Mouse (Mus musculus) testis, adult 2 months (tissue): Measurements from ENCODE around the gene Vps54. TPM values are rescaled to one million over a fixed set of nuclear protein-coding genes. Genes with fewer than 3 reads are reported as not detected.
"Not testable (repeated sequence)": the region's sequence is repeated elsewhere in the genome, so short reads cannot be mapped to it uniquely, and the experiment has no call there.

Source experiments
- H3K27ac ChIP-seq: fragments of 200-500 bp; 2 replicates; pipeline ENCODE4 v1.5.1; 2012; ENCODE audit warnings: low read depth, low read length; ENCODE audit not compliant: control insufficient read depth, insufficient read depth
- H3K27me3 ChIP-seq: fragments of 200-500 bp; 2 replicates; pipeline ENCODE4 v1.6.1; 2012; ENCODE audit warnings: mild to moderate bottlenecking, low read length, moderate library complexity; ENCODE audit not compliant: control insufficient read depth, insufficient read depth
- H3K36me3 ChIP-seq: fragments of 200-500 bp; 2 replicates; pipeline ENCODE4 v1.6.1; 2012; ENCODE audit warnings: mild to moderate bottlenecking, low read length; ENCODE audit not compliant: control insufficient read depth, insufficient read depth
- H3K4me1 ChIP-seq: fragments of 200-500 bp; 2 replicates; pipeline ENCODE4 v1.6.1; 2012; ENCODE audit warnings: low read length; ENCODE audit not compliant: control insufficient read depth, insufficient read depth
- H3K4me3 ChIP-seq: fragments of 200-500 bp; 2 replicates; pipeline ENCODE4 v1.5.1; 2012; ENCODE audit warnings: low read depth, mild to moderate bottlenecking, low read length, moderate library complexity, mixed read lengths; ENCODE audit not compliant: control insufficient read depth
- CTCF ChIP-seq: fragments of 200-500 bp; IDR thresholded peaks from 2 replicates; pipeline ENCODE4 v1.5.1; 2012; ENCODE audit warnings: low read depth, mild to moderate bottlenecking, inconsistent platforms, low read length, moderate library complexity; ENCODE audit not compliant: control insufficient read depth, insufficient read depth, insufficient replicate concordance
- POLR2A ChIP-seq: fragments of 200-500 bp; IDR thresholded peaks from 2 replicates; pipeline ENCODE4 v1.6.1; 2012; ENCODE audit warnings: low read depth, mild to moderate bottlenecking, inconsistent platforms, low read length, moderate library complexity; ENCODE audit not compliant: control insufficient read depth
- polyA plus RNA-seq: library from polyadenylated mRNA; depleted of rRNA; stranded (reverse); fragments of >200 nt; gene quantifications from 2 replicates; pipeline ENCODE4 v1.2.3, GENCODE M21; 2012; rRNA removed

The Vps54 gene
- polyA plus RNA-seq, result 5.8 and 7.1 TPM in 2 replicates

GRCm38 (mm10) chr11:21239021-21239661 is at the start of gene Vps54:
TSS of gene Vps54 (plus strand) at chr11:21239281.
- TF ChIP-seq CTCF (no peak), POLR2A (no peak)
- Histone ChIP-seq H3K4me3 (peak within 1 kb of the TSS; percentile 99), H3K36me3 (no peaks in the 10 kb centered on the region), H3K4me1 (peaks cover 3% of the 10 kb centered on the region), H3K27ac (peak within 1 kb of the TSS; percentile 99), H3K27me3 (no peaks in the 10 kb centered on the region)

- H3K27me3 ChIP-seq, H3K4me3 ChIP-seq: not testable (repeated sequence)
Observed at GRCm38 (mm10) chr11:21191821-21192220, 47.3 kb upstream of the Vps54 start.

GRCm38 (mm10) chr11:21194851-21195250 is 44.2 kb upstream of the Vps54 start:
- TF ChIP-seq POLR2A, result no peak
- TF ChIP-seq CTCF, result no peak
- no peaks in the 10 kb centered on the region for H3K4me1 ChIP-seq
- H3K27me3 ChIP-seq, result no peaks in the 10 kb centered on the region
- no peak overlapping the region for H3K27ac ChIP-seq
- H3K36me3 ChIP-seq, result no peaks in the 10 kb centered on the region
- no peak overlapping the region for H3K4me3 ChIP-seq

More at GRCm38 (mm10) chr11:21191821-21192220, 47.3 kb upstream of the Vps54 start:
- not testable (repeated sequence) for H3K27ac ChIP-seq, H3K4me1 ChIP-seq, H3K36me3 ChIP-seq

DNA sequence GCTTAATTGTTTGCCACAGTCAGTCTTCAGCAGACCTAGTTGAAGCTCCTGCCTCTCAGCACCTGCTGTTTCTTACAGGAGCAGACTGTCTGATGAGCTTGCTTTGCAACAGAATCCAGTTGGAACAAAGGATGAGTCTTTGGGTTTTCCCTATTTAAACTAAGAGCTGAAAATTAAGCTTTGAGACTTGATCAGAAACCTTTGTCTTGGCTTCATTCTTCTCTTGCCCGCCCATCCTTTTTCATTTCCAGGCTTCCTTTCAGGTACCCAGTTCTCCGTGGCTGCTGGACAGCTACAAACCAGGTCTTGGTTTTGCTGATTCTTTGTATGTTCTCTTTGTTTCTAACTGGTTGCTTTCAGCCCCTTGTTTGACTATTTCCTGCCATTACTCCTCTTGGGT is 30.0 kb upstream of the Vps54 start:
- no peak for TF ChIP-seq POLR2A
- TF ChIP-seq CTCF, result no peak
- no peak overlapping the region for H3K4me3 ChIP-seq
- H3K27me3 ChIP-seq, result no peaks in the 10 kb centered on the region
- no peak overlapping the region for H3K27ac ChIP-seq
- H3K4me1 ChIP-seq, result no peaks in the 10 kb centered on the region
- H3K36me3 ChIP-seq, result no peaks in the 10 kb centered on the region

DNA sequence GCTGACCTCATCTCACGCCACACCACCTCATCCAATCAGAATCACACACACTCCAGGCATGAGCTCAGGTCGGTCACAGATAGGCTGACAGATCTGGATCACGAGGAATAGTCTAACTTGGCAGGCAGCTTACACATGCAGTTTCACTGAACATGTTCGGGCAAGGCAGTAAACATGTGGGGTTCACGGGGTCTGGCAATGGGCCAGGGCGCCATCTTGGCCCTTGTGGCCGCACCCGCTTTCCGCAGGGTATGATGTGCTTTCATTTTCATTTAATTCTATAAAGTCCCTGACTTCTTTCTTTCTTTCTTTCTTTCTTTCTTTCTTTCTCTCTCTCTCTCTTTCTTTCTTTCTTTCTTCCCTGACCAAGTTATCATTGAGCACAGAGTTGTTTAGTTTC is 29.4 kb upstream of the Vps54 start:
- H3K4me1 ChIP-seq, H3K36me3 ChIP-seq, H3K4me3 ChIP-seq, H3K27me3 ChIP-seq, H3K27ac ChIP-seq: not testable (repeated sequence)

GRCm38 (mm10) chr11:21217419-21217818 is 21.7 kb upstream of the Vps54 start:
- no peak for TF ChIP-seq POLR2A
- no peak for TF ChIP-seq CTCF

GRCm38 (mm10) chr11:21219281-21219680 is 19.8 kb upstream of the Vps54 start:
- Histone ChIP-seq H3K36me3 (no peaks in the 10 kb centered on the region), H3K4me3 (no peak overlapping the region), H3K27me3 (no peaks in the 10 kb centered on the region), H3K27ac (no peak overlapping the region), H3K4me1 (no peaks in the 10 kb centered on the region)
- no peak for TF ChIP-seq POLR2A
- TF ChIP-seq CTCF, result no peak

More at GRCm38 (mm10) chr11:21217419-21217818, 21.7 kb upstream of the Vps54 start:
- no peaks in the 10 kb centered on the region for H3K4me1 ChIP-seq
- H3K27ac ChIP-seq, result no peak overlapping the region
- no peaks in the 10 kb centered on the region for H3K36me3 ChIP-seq
- no peaks in the 10 kb centered on the region for H3K27me3 ChIP-seq
- no peak overlapping the region for H3K4me3 ChIP-seq
